Mouse (Mus musculus) brain, embryonic 14.5 days (tissue): Measurements from ENCODE around the gene Mfap4. TPM values are rescaled to one million over a fixed set of nuclear protein-coding genes. Genes with fewer than 3 reads are reported as not detected.

Source experiments
- DNase-seq: peaks from one replicate; pipeline ENCODE4 v3.0.0-alpha.2; 2011; ENCODE audit warnings: low read depth
- CTCF ChIP-seq: fragments of 200-500 bp; IDR thresholded peaks from 2 replicates; pipeline ENCODE4 v1.5.1; 2012; ENCODE audit warnings: inconsistent platforms, mild to moderate bottlenecking, moderate library complexity, borderline replicate concordance; ENCODE audit not compliant: insufficient read depth, insufficient read length; ENCODE audit errors: extremely low read depth
- POLR2A ChIP-seq: fragments of 200-500 bp; IDR thresholded peaks from 2 replicates; pipeline ENCODE4 v1.6.1; 2012; ENCODE audit warnings: mild to moderate bottlenecking, inconsistent platforms, borderline replicate concordance; ENCODE audit not compliant: poor library complexity, insufficient read depth, insufficient read length, severe bottlenecking; ENCODE audit errors: extremely low read depth
- polyA plus RNA-seq: library from polyadenylated mRNA; depleted of rRNA; stranded (reverse); fragments of >200 nt; gene quantifications from 2 replicates; pipeline ENCODE4 v1.2.3, GENCODE M21; 2012; rRNA removed

Gene Mfap4
- polyA plus RNA-seq, 1 experiment: 89.5 TPM

DNA sequence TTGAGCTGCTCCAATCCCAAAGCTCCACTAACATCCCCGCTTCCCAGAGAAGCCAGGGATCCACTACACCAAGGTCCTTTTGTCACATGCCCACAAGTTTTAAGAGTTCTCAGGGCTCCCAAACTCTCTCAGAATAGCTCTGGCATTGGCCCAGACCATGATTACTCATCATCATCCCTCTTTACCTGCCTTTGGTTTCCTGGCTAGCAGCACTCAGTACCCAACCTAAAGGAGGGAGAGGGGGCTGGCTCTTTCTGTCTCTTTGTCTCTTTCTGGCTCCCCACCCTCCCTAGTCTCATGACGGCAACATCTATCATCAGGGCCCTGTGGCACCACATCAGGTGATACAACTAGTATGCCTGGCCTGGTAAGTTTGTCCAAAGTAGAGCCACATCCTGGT, 47.6 kb downstream of the Mfap4 start:
- no peak for DNase-seq
- TF ChIP-seq POLR2A: no peak
- no peak for TF ChIP-seq CTCF

- TF ChIP-seq CTCF: no peak
- TF ChIP-seq POLR2A: no peak
- DNase-seq: no peak
Measured at GRCm38 (mm10) chr11:61533571-61533970, 48.3 kb downstream of the Mfap4 start.

DNA sequence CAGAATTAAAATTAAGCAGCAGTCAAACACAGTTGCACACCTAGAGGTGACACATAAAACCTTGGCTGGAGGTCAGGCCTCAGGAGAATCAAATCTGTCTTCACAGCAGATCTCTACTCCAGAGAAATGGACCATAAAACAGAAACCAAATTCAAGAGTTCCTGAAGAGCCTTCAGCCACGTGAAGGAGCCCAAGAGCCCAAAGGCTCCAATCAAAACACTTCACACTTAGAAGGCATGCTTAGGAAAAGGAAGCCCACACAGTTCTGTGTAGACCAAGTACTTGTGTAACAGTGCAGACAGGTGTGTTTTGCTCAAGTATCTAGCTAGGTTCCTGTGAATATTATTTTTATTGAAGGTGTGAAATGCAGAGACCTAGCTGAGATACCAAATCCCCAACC, 50.3 kb downstream of the Mfap4 start:
- no peak for DNase-seq
- TF ChIP-seq POLR2A (no peak), CTCF (no peak)

DNA sequence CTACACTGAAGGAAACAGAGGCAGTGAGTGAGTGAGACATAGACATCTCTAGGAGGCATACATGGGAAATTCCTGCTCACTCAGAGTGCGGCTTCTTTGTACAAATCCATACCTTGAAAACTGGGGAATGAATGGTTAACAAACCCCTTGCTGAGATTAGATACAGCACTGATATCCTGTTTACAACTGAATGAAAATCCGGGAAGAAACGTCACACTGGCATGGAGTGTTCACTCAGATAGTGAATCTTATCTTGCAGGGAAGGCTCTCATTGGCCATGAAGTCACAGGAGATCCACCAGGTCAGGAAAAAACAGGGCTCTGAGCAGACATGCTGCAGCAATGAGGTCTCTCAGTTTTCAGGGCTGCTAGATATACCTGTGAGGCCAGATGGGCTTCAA, 51.7 kb downstream of the Mfap4 start:
- no peak for DNase-seq
- TF ChIP-seq CTCF: no peak
- TF ChIP-seq POLR2A: no peak

- DNase-seq: no peak
- no peak for TF ChIP-seq POLR2A
- no peak for TF ChIP-seq CTCF
Measured at GRCm38 (mm10) chr11:61537362-61537761, 52.1 kb downstream of the Mfap4 start.

Other genes with a start within 250 kb of the Mfap4 start
- 29.0 and 29.4 TPM in 2 replicates for gene Aldh3a2, start 218.0 kb upstream of the Mfap4 start, polyA plus RNA-seq
- not detected in 2 replicates for gene Slc47a2, start 142.6 kb upstream of the Mfap4 start, polyA plus RNA-seq
- 0.10 and 0.18 TPM in 2 replicates for gene Slc47a1, start 107.1 kb upstream of the Mfap4 start, polyA plus RNA-seq
- 62.5 and 88.6 TPM in 2 replicates for gene Rnf112, start 31.3 kb upstream of the Mfap4 start, polyA plus RNA-seq
- 108 and 140 TPM in 2 replicates for gene Mapk7, start 9.0 kb downstream of the Mfap4 start, polyA plus RNA-seq
- gene B9d1, start 19.7 kb downstream of the Mfap4 start, polyA plus RNA-seq: 42.6 and 60.3 TPM in 2 replicates
- 66.2 and 69.1 TPM in 2 replicates for gene Epn2, start 94.3 kb downstream of the Mfap4 start, polyA plus RNA-seq
- gene Grap, start 167.8 kb downstream of the Mfap4 start, polyA plus RNA-seq: 4.5 and 6.0 TPM in 2 replicates
- 0.42 and 0.55 TPM in 2 replicates for gene Fam83g, start 198.7 kb downstream of the Mfap4 start, polyA plus RNA-seq
- 0.04 and 0.11 TPM in 2 replicates for gene Slc5a10, start 235.4 kb downstream of the Mfap4 start, polyA plus RNA-seq